Mouse (Mus musculus) ES-CJ7 (cell line): ENCODE measurements at regions not wholly inside any gene's neighbourhood (a gene's known extent, or its start where the extent isn't known, plus 50 kb on each side); places are given as distances from the start of the nearest gene placed in this dataset.
"Not testable (repeated sequence)": the region's sequence is repeated elsewhere in the genome, so short reads cannot be mapped to it uniquely, and the experiment has no call there.

Source experiments
- DNase-seq: peaks from one replicate; pipeline ENCODE4 v3.0.0; 2011; ENCODE audit warnings: low read depth, low spot score

- not testable (repeated sequence) for DNase-seq
Measured at GRCm38 (mm10) chr10:52529661-52530060, 112.3 kb downstream of the Nus1 start.

GRCm38 (mm10) chr10:52530846-52531245 is 113.5 kb downstream of the Nus1 start:
- no peak for DNase-seq

- no peak for DNase-seq
Measured at GRCm38 (mm10) chr10:52533278-52533892, 116.0 kb downstream of the Nus1 start.

- DNase-seq, result peak; percentile 51
Measured at GRCm38 (mm10) chr10:52533893-52534287, 116.5 kb downstream of the Nus1 start.

- peak; percentile 63 for DNase-seq
Measured at GRCm38 (mm10) chr10:52545566-52545965, 128.2 kb downstream of the Nus1 start.

- no peak for DNase-seq
Measured at GRCm38 (mm10) chr10:52577383-52577782, 113.0 kb upstream of the Slc35f1 start.

- DNase-seq, result no peak
Measured at GRCm38 (mm10) chr10:52577795-52578194, 112.5 kb upstream of the Slc35f1 start.

GRCm38 (mm10) chr10:52578238-52578832 is 112.0 kb upstream of the Slc35f1 start:
- DNase-seq, result no peak

- no peak for DNase-seq
Measured at GRCm38 (mm10) chr10:52593780-52594179, 96.6 kb upstream of the Slc35f1 start.
